In the genomic region with DNA sequence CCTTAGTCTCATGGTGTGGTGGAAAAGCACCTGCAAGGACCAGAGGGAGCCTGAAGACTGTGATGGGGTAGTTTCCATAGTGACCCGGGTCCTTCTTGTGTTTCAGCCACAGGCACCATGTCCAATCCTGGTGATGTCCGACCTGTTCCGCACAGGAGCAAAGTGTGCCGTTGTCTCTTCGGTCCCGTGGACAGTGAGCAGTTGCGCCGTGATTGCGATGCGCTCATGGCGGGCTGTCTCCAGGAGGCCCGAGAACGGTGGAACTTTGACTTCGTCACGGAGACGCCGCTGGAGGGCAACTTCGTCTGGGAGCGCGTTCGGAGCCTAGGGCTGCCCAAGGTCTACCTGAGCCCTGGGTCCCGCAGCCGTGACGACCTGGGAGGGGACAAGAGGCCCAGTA, we compare ENCODE assay signal across 30 mouse cellular contexts. TPM values are rescaled to one million over a fixed set of nuclear protein-coding genes. Genes with fewer than 3 reads are reported as not detected.
DNase-seq lines count a peak whose midpoint lies in the region; TF ChIP-seq lines count a peak whose summit lies in the region.
"Had no signal": no experiment of that assay in that cellular context is flagged by ENCODE, and none has a peak within 500 bp of the region (broad histone marks: within the 10 kb centered on the region; RNA-seq: fewer than 3 reads in every experiment).

No protein-coding gene starts in this region.

- H3K36me3 ChIP-seq in heart, embryonic 10.5 days = peaks cover 17% of the 10 kb centered on the region
- no peaks in the 10 kb centered on the region for H3K36me3 ChIP-seq in testis, adult 2 months (ENCODE audit: control insufficient read depth, insufficient read depth, low read length)
- H3K36me3 ChIP-seq: midbrain, embryonic 12.5 days had no signal

- TF ChIP-seq POLR2A in testis, adult 2 months (IDR thresholded peaks at IDR 0.05; ENCODE audit: control insufficient read depth, low read depth, low read length) = peak; percentile 20; the same call in 1 of the 2 replicates

- H3K4me1 ChIP-seq in heart, embryonic 10.5 days = peaks cover 23% of the 10 kb centered on the region
- peaks cover 28% of the 10 kb centered on the region for H3K4me1 ChIP-seq in testis, adult 2 months (ENCODE audit: control insufficient read depth, insufficient read depth, low read length)

- peak; percentile 87 for DNase-seq in heart, adult 11 months
- no peak for DNase-seq in heart, embryonic 10.5 days (ENCODE audit: low spot score)
- DNase-seq in testis, postnatal 14 days (ENCODE audit: low spot score) = no peak
- peak; percentile 2 for DNase-seq in urinary bladder, postnatal 25 days (ENCODE audit: low spot score)
- DNase-seq in urinary bladder, postnatal 36 days (ENCODE audit: low spot score in 2 of 2) = no peak
- DNase-seq in ovary, postnatal 36 days (ENCODE audit: low spot score) = no peak
- DNase-seq: adrenal gland, postnatal 10 days; cerebellum, adult 8-10 months; cerebellum, postnatal 25 days; gastrocnemius, postnatal 25 days; heart, postnatal 4 days; kidney, postnatal 14 days; liver; lung, embryonic 14.5 days; retina, postnatal 1 day; right cerebral cortex, postnatal 25 days; spleen, adult 18-20 months had no signal

- no peak overlapping the region for H3K4me3 ChIP-seq in heart, embryonic 10.5 days
- H3K4me3 ChIP-seq in testis, adult 2 months (ENCODE audit: control insufficient read depth, low read depth, low read length) = peak overlapping the region; percentile 72
- H3K4me3 ChIP-seq: embryonic facial prominence, embryonic 10.5 days; embryonic facial prominence, embryonic 15.5 days; heart, embryonic 12.5 days; midbrain, embryonic 12.5 days; neural tube, embryonic 13.5 days had no signal

- H3K9me3 ChIP-seq in heart, embryonic 10.5 days = no peaks in the 10 kb centered on the region
- H3K9me3 ChIP-seq: embryonic facial prominence, embryonic 15.5 days; heart, embryonic 12.5 days; neural tube, embryonic 13.5 days had no signal

- 88% methylated on average over 24 of the region's 24 CpGs for WGBS in heart, embryonic 10.5 days

- no peak for TF ChIP-seq CTCF in testis, adult 2 months (IDR thresholded peaks at IDR 0.05; ENCODE audit: control insufficient read depth, insufficient read depth, insufficient replicate concordance, low read depth, low read length)

- H3K27ac ChIP-seq in heart, embryonic 10.5 days = no peak overlapping the region
- H3K27ac ChIP-seq in testis, adult 2 months (ENCODE audit: control insufficient read depth, insufficient read depth, low read depth, low read length) = no peak overlapping the region
- H3K27ac ChIP-seq: embryonic facial prominence, embryonic 10.5 days; hindbrain, embryonic 14.5 days; liver, embryonic 14.5 days; midbrain, embryonic 12.5 days; neural tube, embryonic 13.5 days had no signal

- H3K27me3 ChIP-seq in heart, embryonic 10.5 days (ENCODE audit: insufficient read depth, poor library complexity, severe bottlenecking) = peaks cover 30% of the 10 kb centered on the region
- no peaks in the 10 kb centered on the region for H3K27me3 ChIP-seq in testis, adult 2 months (ENCODE audit: control insufficient read depth, insufficient read depth, low read length)
- H3K27me3 ChIP-seq: CH12.LX, Patski had no signal

RNA-seq across cellular contexts. Expression of gene Cdkn1a, which starts 7.5 kb away (rescaled TPM):
- polyA plus RNA-seq in heart, embryonic 10.5 days (2016; fragmentation: Nextera tagmentation; extraction: Ambion mirVana) = 31.3 and 33.1 TPM in 2 replicates
- polyA plus RNA-seq in testis, adult 2 months (2012; rRNA removed) = 10.5 and 11.3 TPM in 2 replicates

RNA-seq across cellular contexts. Expression of gene Rab44, which starts 15.7 kb away (rescaled TPM):
- polyA plus RNA-seq in heart, embryonic 10.5 days (2016; fragmentation: Nextera tagmentation; extraction: Ambion mirVana) = 0.23 and 0.48 TPM in 2 replicates
- 2.4 TPM in 1 of 2 replicates, not detected in the other for polyA plus RNA-seq in testis, adult 2 months (2012; rRNA removed)
- polyA plus RNA-seq: forebrain, embryonic 14.5 days; hindbrain, embryonic 14.5 days; limb, embryonic 11.5 days; midbrain, postnatal 0 days had no signal

Comparison
In these comparisons a context has a peak if more than half of its experiments do, and no peak if none do; other contexts are left out.
1. DNase-seq: peak in heart, adult 11 months (single experiment) and urinary bladder, postnatal 25 days (single experiment); none in heart, embryonic 10.5 days (single experiment), testis, postnatal 14 days (single experiment), urinary bladder, postnatal 36 days (0 of 2) and ovary, postnatal 36 days (single experiment).